Mouse (Mus musculus): ENCODE results near the gene Kcns1.
A peak's percentile ranks its signal among the peaks of the same experiment; 100 is the strongest.
"Not testable (repeated sequence)": the region's sequence is repeated elsewhere in the genome, so short reads cannot be mapped to it uniquely, and the experiment has no call there.

The Kcns1 gene

GRCm38 (mm10) chr2:164170902-164171301 lies at the start of gene Kcns1:
Gene Kcns1 (minus strand): TSS chr2:164171113.
- TF ChIP-seq NANOG (IDR thresholded peaks at IDR 0.05; ENCODE audit: borderline replicate concordance, low read length) (no peak), CTCF (conservative IDR thresholded peaks at IDR 0.05; ENCODE audit: low read length) (no peak), POU5F1 (IDR thresholded peaks at IDR 0.05; ENCODE audit: borderline replicate concordance, low read length) (no peak)
- Histone ChIP-seq H3K4me3 (replicated peaks; ENCODE audit: low read length) (peak within 1 kb of the TSS; percentile 66), H3K27me3 (ENCODE audit: insufficient read depth, low read length) (peaks cover 76% of the 10 kb centered on the region), H3K36me3 (ENCODE audit: insufficient read depth, low read length) (no peaks in the 10 kb centered on the region), H3K9me3 (ENCODE audit: low read length) (no peaks in the 10 kb centered on the region), H3K4me1 (replicated peaks; ENCODE audit: low read depth, low read length) (peaks cover 16% of the 10 kb centered on the region)

GRCm38 (mm10) chr2:164219295-164219694 lies 48.4 kb upstream of the Kcns1 start:
- no peaks in the 10 kb centered on the region for H3K4me1 ChIP-seq (replicated peaks; ENCODE audit: low read depth, low read length)
- H3K36me3 ChIP-seq (ENCODE audit: insufficient read depth, low read length), result no peaks in the 10 kb centered on the region
- no peaks in the 10 kb centered on the region for H3K9me3 ChIP-seq (ENCODE audit: low read length)
- no peaks in the 10 kb centered on the region; the same call in 1 of the 2 replicates for H3K27me3 ChIP-seq (ENCODE audit: insufficient read depth, low read length)
- no peak overlapping the region for H3K4me3 ChIP-seq (replicated peaks; ENCODE audit: low read length)
- TF ChIP-seq POU5F1 (IDR thresholded peaks at IDR 0.05; ENCODE audit: borderline replicate concordance, low read length), result no peak
- no peak for TF ChIP-seq CTCF (conservative IDR thresholded peaks at IDR 0.05; ENCODE audit: low read length)
- TF ChIP-seq NANOG (IDR thresholded peaks at IDR 0.05; ENCODE audit: borderline replicate concordance, low read length), result no peak

GRCm38 (mm10) chr2:164212711-164213110 lies 41.8 kb upstream of the Kcns1 start:
- Histone ChIP-seq H3K27me3 (ENCODE audit: insufficient read depth, low read length) (no peaks in the 10 kb centered on the region; the same call in 1 of the 2 replicates), H3K36me3 (ENCODE audit: insufficient read depth, low read length) (no peaks in the 10 kb centered on the region), H3K4me3 (replicated peaks; ENCODE audit: low read length) (no peak overlapping the region), H3K4me1 (replicated peaks; ENCODE audit: low read depth, low read length) (no peaks in the 10 kb centered on the region), H3K9me3 (ENCODE audit: low read length) (peaks cover 3% of the 10 kb centered on the region; the same call in 1 of the 2 replicates)
- TF ChIP-seq NANOG (IDR thresholded peaks at IDR 0.05; ENCODE audit: borderline replicate concordance, low read length) (no peak), POU5F1 (IDR thresholded peaks at IDR 0.05; ENCODE audit: borderline replicate concordance, low read length) (no peak), CTCF (conservative IDR thresholded peaks at IDR 0.05; ENCODE audit: low read length) (no peak)

- H3K36me3 ChIP-seq (ENCODE audit: insufficient read depth, low read length), result no peaks in the 10 kb centered on the region
- H3K9me3 ChIP-seq (ENCODE audit: low read length), result peaks cover 10% of the 10 kb centered on the region
- TF ChIP-seq CTCF (conservative IDR thresholded peaks at IDR 0.05; ENCODE audit: low read length), result no peak
- no peak for TF ChIP-seq NANOG (IDR thresholded peaks at IDR 0.05; ENCODE audit: borderline replicate concordance, low read length)
- TF ChIP-seq POU5F1 (IDR thresholded peaks at IDR 0.05; ENCODE audit: borderline replicate concordance, low read length), result no peak
- no peaks in the 10 kb centered on the region; the same call in 1 of the 2 replicates for H3K27me3 ChIP-seq (ENCODE audit: insufficient read depth, low read length)
- H3K4me1 ChIP-seq (replicated peaks; ENCODE audit: low read depth, low read length), result no peaks in the 10 kb centered on the region
- no peak overlapping the region for H3K4me3 ChIP-seq (replicated peaks; ENCODE audit: low read length)
Measured at GRCm38 (mm10) chr2:164210892-164211291, 40.0 kb upstream of the Kcns1 start.

- no peak for TF ChIP-seq POU5F1 (IDR thresholded peaks at IDR 0.05; ENCODE audit: borderline replicate concordance, low read length)
- no peak for TF ChIP-seq CTCF (conservative IDR thresholded peaks at IDR 0.05; ENCODE audit: low read length)
- TF ChIP-seq NANOG (IDR thresholded peaks at IDR 0.05; ENCODE audit: borderline replicate concordance, low read length), result no peak
- no peaks in the 10 kb centered on the region for H3K27me3 ChIP-seq (ENCODE audit: insufficient read depth, low read length)
Measured at GRCm38 (mm10) chr2:164206676-164207075, 35.8 kb upstream of the Kcns1 start.

GRCm38 (mm10) chr2:164206011-164206410 lies 35.1 kb upstream of the Kcns1 start:
- not testable (repeated sequence) for H3K27me3 ChIP-seq (ENCODE audit: insufficient read depth, low read length); H3K4me3 ChIP-seq (replicated peaks; ENCODE audit: low read length); H3K4me1 ChIP-seq (replicated peaks; ENCODE audit: low read depth, low read length); H3K36me3 ChIP-seq (ENCODE audit: insufficient read depth, low read length)
- peaks cover 10% of the 10 kb centered on the region for H3K9me3 ChIP-seq (ENCODE audit: low read length)

More at GRCm38 (mm10) chr2:164206676-164207075, 35.8 kb upstream of the Kcns1 start:
- Histone ChIP-seq H3K4me3 (replicated peaks; ENCODE audit: low read length) (no peak overlapping the region), H3K9me3 (ENCODE audit: low read length) (peaks cover 13% of the 10 kb centered on the region), H3K36me3 (ENCODE audit: insufficient read depth, low read length) (no peaks in the 10 kb centered on the region), H3K4me1 (replicated peaks; ENCODE audit: low read depth, low read length) (no peaks in the 10 kb centered on the region)

- Histone ChIP-seq H3K9me3 (ENCODE audit: low read length) (peaks cover 9% of the 10 kb centered on the region), H3K4me3 (replicated peaks; ENCODE audit: low read length) (no peak within 1 kb of the TSS), H3K4me1 (replicated peaks; ENCODE audit: low read depth, low read length) (peaks cover 4% of the 10 kb centered on the region; the same call in 1 of the 2 replicates), H3K27me3 (ENCODE audit: insufficient read depth, low read length) (no peaks in the 10 kb centered on the region), H3K36me3 (ENCODE audit: insufficient read depth, low read length) (no peaks in the 10 kb centered on the region)
- TF ChIP-seq NANOG (IDR thresholded peaks at IDR 0.05; ENCODE audit: borderline replicate concordance, low read length) (no peak), POU5F1 (IDR thresholded peaks at IDR 0.05; ENCODE audit: borderline replicate concordance, low read length) (no peak), CTCF (conservative IDR thresholded peaks at IDR 0.05; ENCODE audit: low read length) (no peak)
Measured at GRCm38 (mm10) chr2:164199626-164200327, 28.9 kb upstream of the Kcns1 start, which contains the start of gene Wfdc15a. Gene Wfdc15a (minus strand): TSS chr2:164200130.

GRCm38 (mm10) chr2:164196700-164196990 lies 25.7 kb upstream of the Kcns1 start:
- TF ChIP-seq POU5F1 (IDR thresholded peaks at IDR 0.05; ENCODE audit: borderline replicate concordance, low read length), result no peak
- no peak for TF ChIP-seq NANOG (IDR thresholded peaks at IDR 0.05; ENCODE audit: borderline replicate concordance, low read length)
- TF ChIP-seq CTCF (conservative IDR thresholded peaks at IDR 0.05; ENCODE audit: low read length), result no peak
- H3K9me3 ChIP-seq (ENCODE audit: low read length), result peaks cover 10% of the 10 kb centered on the region
- H3K36me3 ChIP-seq (ENCODE audit: insufficient read depth, low read length), result no peaks in the 10 kb centered on the region
- no peak overlapping the region for H3K4me3 ChIP-seq (replicated peaks; ENCODE audit: low read length)
- peaks cover 4% of the 10 kb centered on the region; the same call in 1 of the 2 replicates for H3K4me1 ChIP-seq (replicated peaks; ENCODE audit: low read depth, low read length)
- no peaks in the 10 kb centered on the region for H3K27me3 ChIP-seq (ENCODE audit: insufficient read depth, low read length)
